Mouse (Mus musculus): ENCODE data around the gene Ap2a1.

DNA sequence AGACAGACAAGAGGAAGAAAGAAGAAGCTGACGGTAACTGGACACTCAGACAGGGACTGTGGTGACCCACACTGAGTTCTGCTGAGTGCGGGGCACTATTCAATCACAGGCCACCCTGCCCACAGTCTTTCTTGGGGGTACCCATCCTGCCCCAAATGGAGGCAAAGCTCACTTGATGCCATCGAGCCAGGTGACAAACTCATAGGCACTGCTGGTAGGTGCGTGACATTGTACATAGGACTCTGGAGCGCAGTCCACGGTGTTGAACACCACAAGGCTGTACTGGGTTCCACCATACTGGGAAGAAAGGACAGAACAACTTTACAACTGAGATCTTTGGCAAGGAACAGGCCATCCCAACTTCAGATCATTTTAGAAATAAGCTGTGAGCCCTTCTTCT, 37.7 kb downstream of the Ap2a1 start:
- TF ChIP-seq POLR2A (IDR thresholded peaks at IDR 0.05; ENCODE audit: insufficient read depth, low read depth, low read length): no peak
- no peak for TF ChIP-seq EP300 (IDR thresholded peaks at IDR 0.05; ENCODE audit: insufficient read depth, low read depth, low read length)
